Mouse (Mus musculus): ENCODE results near the gene Vmn2r111.
"Not testable (repeated sequence)": the region's sequence is repeated elsewhere in the genome, so short reads cannot be mapped to it uniquely, and the experiment has no call there.

Vmn2r111 gene

DNA sequence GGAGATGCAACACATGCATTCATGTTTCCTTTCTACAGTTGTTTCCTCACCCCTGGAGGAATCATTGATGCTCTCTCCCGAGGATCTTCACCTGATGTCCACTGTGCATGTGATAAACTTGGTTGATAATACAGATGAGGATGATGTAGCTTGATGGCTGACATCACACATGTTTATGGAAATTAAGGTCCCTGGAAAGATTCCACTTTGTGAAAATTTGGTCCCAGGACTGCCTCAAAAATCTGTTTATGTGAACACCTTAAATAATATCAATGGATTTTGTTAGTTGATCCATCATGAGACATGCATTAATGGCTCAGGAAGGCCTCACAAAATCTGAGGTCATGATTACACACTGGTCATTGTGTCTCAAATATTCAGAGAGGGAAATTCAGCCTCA, at the start of gene Vmn2r111:
TSS of gene Vmn2r111 (minus strand) at position 101 of the 400 bp plus-strand sequence.
- DNase-seq (ENCODE audit: low spot score), result not testable (repeated sequence)

DNA sequence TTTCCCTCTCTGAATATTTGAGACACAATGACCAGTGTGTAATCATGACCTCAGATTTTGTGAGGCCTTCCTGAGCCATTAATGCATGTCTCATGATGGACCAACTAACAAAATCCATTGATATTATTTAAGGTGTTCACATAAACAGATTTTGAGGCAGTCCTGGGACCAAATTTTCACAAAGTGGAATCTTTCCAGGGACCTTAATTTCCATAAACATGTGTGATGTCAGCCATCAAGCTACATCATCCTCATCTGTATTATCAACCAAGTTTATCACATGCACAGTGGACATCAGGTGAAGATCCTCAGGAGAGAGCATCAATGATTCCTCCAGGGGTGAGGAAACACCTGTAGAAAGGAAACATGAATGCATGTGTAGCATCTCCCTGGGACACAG, 27.4 kb upstream of the Vmn2r111 start, which contains the start of gene Vmn2r112:
TSS of gene Vmn2r112 (plus strand) at position 301 of the 400 bp plus-strand sequence.
- not testable (repeated sequence) for DNase-seq (ENCODE audit: low spot score)

DNA sequence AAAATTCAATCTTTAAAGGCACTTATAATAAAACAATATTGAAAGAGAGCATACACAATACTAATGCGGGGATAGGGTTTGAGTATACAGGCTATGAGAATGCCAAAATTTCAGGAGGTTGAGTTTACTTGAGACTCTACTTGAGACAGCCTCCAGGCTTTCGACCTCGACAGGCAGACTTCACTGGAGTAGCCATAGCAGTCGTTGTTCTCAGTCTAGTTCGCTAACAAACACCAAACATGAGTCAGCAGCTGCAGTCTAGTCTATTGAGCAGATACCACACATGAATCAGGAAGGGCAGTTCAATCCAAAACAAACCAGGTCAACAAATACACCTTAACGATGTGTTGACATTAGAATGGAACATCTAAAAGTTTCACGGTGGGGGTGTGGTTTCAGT, 52.8 kb downstream of the Vmn2r111 start:
- DNase-seq (ENCODE audit: low spot score), result not testable (repeated sequence)

DNA sequence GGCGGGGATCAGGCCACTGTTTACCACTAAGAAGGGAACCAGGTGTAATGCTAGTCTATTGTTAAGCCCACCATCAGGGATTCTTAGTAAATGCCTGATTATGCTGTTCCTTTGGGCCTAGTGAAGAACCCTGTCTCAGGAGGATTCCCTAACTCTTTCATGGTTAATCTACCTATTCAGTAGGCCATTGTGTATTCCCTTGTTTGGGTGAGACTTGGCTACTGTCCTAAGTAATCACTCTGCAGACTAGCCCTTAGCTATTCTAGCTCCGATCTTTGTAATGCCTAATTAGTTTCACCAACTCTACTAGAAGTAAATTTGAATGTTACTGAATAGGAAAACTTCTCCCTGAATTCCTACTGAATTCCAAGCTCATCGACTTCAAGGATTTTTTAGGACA, 53.2 kb downstream of the Vmn2r111 start:
- DNase-seq (ENCODE audit: low spot score), result not testable (repeated sequence)

DNA sequence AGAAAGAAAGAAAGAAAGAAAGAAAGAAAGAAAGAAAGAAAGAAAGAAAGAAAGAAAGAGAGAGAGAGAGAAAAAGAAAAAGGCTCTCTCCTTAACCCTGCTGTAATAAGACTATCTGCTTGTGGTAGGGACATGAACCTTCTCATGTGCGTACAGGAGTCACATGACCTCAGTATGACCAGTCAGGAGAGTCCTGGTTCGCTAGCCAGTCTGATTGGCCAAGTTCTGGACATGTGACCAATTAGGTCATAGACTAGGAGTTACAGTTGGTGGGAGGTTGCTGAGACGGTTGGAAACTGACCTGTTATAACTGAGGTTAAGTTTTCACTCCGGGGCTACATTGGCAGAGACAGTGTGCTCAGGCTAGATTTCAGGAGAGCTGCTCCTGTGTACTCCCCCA, 76.2 kb downstream of the Vmn2r111 start:
- no peak for DNase-seq (ENCODE audit: low spot score)
